Mouse (Mus musculus) liver, embryonic 14.5 days (tissue): Measurements from ENCODE around the gene Pstk. TPM values are rescaled to one million over a fixed set of nuclear protein-coding genes. Genes with fewer than 3 reads are reported as not detected.

ENCODE experiments used
- ATAC-seq: fragments of 200-750 bp; cut with Nextera tagmentation; 2 replicates; pipeline ENCODE4 v1.8.0; 2017; ENCODE audit warnings: moderate number of reproducible peaks, mild to moderate bottlenecking, moderate library complexity; ENCODE audit not compliant: insufficient read depth
- DNase-seq, 3 experiments: peaks; one replicate each; pipeline ENCODE4 v3.0.0-alpha.2; 2012 to 2013; ENCODE audit warnings: low read depth in 3 of 3, low spot score in 3 of 3
- H3K27ac ChIP-seq: fragments of 300-500 bp; sonication (generic); 2 replicates; pipeline ENCODE4 v1.5.1; 2014; ENCODE audit warnings: moderate library complexity, mild to moderate bottlenecking, control low read depth, inconsistent platforms
- H3K27me3 ChIP-seq: fragments of 300-500 bp; sonication (generic); 2 replicates; pipeline ENCODE4 v1.6.1; 2014; ENCODE audit warnings: mild to moderate bottlenecking, low read length, moderate library complexity; ENCODE audit not compliant: control insufficient read depth, insufficient read depth
- H3K36me3 ChIP-seq: fragments of 300-500 bp; sonication (generic); replicated peaks from 2 replicates; pipeline ENCODE4 v1.6.1; 2014; ENCODE audit warnings: low read depth; ENCODE audit not compliant: control insufficient read depth, insufficient read depth
- H3K4me1 ChIP-seq, 2 experiments: fragments of 200-500 bp in 1 of 2; fragments of 300-500 bp in 1 of 2; sonication (generic) in 1 of 2; replicated peaks; 2 replicates each; pipeline ENCODE4 v1.6.1; 2012 to 2014; ENCODE audit warnings: antibody characterized with exemption in 1 of 2, inconsistent platforms in 1 of 2, low read length in 1 of 2; ENCODE audit not compliant: control insufficient read depth in 2 of 2, insufficient read depth in 2 of 2
- H3K4me2 ChIP-seq: fragments of 300-500 bp; sonication (generic); 2 replicates; pipeline ENCODE4 v1.6.1; 2014; ENCODE audit warnings: low read depth, mild to moderate bottlenecking, control low read depth, moderate library complexity
- H3K4me3 ChIP-seq, 2 experiments: fragments of 200-500 bp in 1 of 2; fragments of 300-500 bp in 1 of 2; sonication (generic) in 1 of 2; 2 replicates each; pipeline ENCODE4 v1.5.1; 2012 to 2014; ENCODE audit warnings: low read depth in 2 of 2, low read length in 2 of 2, mild to moderate bottlenecking in 2 of 2, control low read depth in 1 of 2, inconsistent platforms in 1 of 2, moderate library complexity in 1 of 2; ENCODE audit not compliant: insufficient read depth in 1 of 2
- H3K9ac ChIP-seq: fragments of 300-500 bp; sonication (generic); replicated peaks from 2 replicates; pipeline ENCODE4 v1.6.1; 2014; ENCODE audit warnings: mild to moderate bottlenecking, control low read depth, moderate library complexity
- H3K9me3 ChIP-seq: fragments of 300-500 bp; sonication (generic); 2 replicates; pipeline ENCODE4 v1.6.1; 2016; ENCODE audit warnings: low read length, mixed read lengths; ENCODE audit not compliant: control insufficient read depth
- CTCF ChIP-seq: IDR thresholded peaks from 2 replicates; pipeline ENCODE4 v1.5.1; 2016; ENCODE audit warnings: antibody characterized with exemption, low read depth, control low read depth
- EP300 ChIP-seq: IDR thresholded peaks from 2 replicates; pipeline ENCODE4 v1.6.1; 2016; ENCODE audit warnings: antibody characterized with exemption, low read depth
- WGBS: fragments of 180-500 bp; shearing (Covaris S2); extraction: QIAGEN DNeasy Blood & Tissue Kit; methylation state at CpG from one replicate; pipeline ENCODE4 v1.1.7; 2014; ENCODE audit not compliant: insufficient replicate concordance; 5-methylcytosine and 5-hydroxymethylcytosine counted together
- polyA plus RNA-seq, 2 experiments: library from polyadenylated mRNA; depleted of rRNA in 1 of 2; stranded (reverse) in 1 of 2; unstranded in 1 of 2; fragments of >200 nt; fragmentation: Nextera tagmentation in 1 of 2; extraction: Ambion mirVana in 1 of 2; gene quantifications; 2 replicates each; pipeline versions ENCODE4 v1.2.1 to v1.2.3; 2012 to 2014

The Pstk gene
- polyA plus RNA-seq, 2 experiments = 14.5 to 22.9 TPM

DNA sequence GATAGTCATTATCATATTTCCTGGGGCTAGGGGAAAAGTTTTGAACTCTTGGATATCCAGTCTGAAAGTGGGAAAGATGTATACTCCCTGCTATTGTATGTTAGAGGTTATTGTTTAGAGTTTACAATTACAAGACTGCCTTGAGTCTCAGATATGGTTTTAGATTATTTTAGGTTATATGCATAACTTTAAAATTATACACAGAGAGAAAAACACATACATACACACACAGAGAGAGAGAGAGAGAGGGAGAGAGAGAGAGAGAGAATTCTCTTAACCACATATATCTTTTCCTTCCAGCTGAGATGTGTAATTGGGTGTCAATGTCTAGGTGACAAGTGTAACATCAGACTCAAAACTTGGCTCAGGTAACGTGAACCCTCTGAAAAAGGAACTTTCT is 37.4 kb upstream of the Pstk start, which contains the start of gene Fam24a:
Fam24a (plus strand) TSS at position 301 of the 400 bp plus-strand sequence.
- 46% methylated on average over 1 of the region's 1 CpGs for WGBS
- no peak within 1 kb of the TSS for H3K27ac ChIP-seq
- H3K36me3 ChIP-seq = no peaks in the 10 kb centered on the region
- H3K9me3 ChIP-seq = no peaks in the 10 kb centered on the region
- H3K9ac ChIP-seq = no peak within 1 kb of the TSS
- DNase-seq (no peak), ATAC-seq (no peak)
- H3K27me3 ChIP-seq = no peaks in the 10 kb centered on the region
- TF ChIP-seq EP300 (no peak), CTCF (no peak)
- no peak within 1 kb of the TSS for H3K4me3 ChIP-seq
- no peak within 1 kb of the TSS for H3K4me2 ChIP-seq
- no peaks in the 10 kb centered on the region for H3K4me1 ChIP-seq

DNA sequence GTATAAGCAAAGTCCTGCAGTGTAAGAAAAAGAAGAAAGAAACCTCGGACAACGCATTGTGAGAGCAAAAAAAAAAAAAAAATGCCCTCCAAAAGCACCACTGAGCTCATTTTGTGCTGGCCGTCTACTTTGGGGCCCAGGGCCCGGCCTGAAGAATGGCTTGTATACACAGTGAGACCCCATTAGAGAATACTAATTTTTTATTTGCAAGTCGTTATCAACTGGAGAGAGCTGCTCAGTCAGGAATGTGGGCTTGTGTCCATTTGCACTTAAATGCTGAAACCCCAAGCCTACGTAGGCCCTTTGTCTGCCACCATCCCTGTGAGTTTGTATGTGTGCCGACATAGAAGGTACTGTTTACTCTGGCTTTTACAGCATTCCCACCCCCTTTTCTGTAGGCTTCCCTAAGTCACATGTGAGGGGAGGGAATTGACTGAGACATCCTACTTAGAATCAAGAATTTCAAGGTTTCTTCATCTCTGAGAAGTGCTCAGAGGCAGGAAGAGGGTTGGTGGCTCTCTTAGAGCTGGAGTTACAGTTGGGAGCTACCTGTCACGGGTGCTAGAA is 33.4 kb upstream of the Pstk start:
- Histone ChIP-seq H3K4me2 (no peak overlapping the region), H3K27me3 (no peaks in the 10 kb centered on the region), H3K4me3 (no peak overlapping the region), H3K27ac (no peak overlapping the region), H3K36me3 (peaks cover 6% of the 10 kb centered on the region), H3K9me3 (no peaks in the 10 kb centered on the region), H3K4me1 (no peaks in the 10 kb centered on the region), H3K9ac (no peak overlapping the region)
- 64% methylated on average over 8 of the region's 8 CpGs for WGBS
- DNase-seq = no peak
- ATAC-seq = no peak
- TF ChIP-seq EP300 = no peak
- TF ChIP-seq CTCF = no peak

DNA sequence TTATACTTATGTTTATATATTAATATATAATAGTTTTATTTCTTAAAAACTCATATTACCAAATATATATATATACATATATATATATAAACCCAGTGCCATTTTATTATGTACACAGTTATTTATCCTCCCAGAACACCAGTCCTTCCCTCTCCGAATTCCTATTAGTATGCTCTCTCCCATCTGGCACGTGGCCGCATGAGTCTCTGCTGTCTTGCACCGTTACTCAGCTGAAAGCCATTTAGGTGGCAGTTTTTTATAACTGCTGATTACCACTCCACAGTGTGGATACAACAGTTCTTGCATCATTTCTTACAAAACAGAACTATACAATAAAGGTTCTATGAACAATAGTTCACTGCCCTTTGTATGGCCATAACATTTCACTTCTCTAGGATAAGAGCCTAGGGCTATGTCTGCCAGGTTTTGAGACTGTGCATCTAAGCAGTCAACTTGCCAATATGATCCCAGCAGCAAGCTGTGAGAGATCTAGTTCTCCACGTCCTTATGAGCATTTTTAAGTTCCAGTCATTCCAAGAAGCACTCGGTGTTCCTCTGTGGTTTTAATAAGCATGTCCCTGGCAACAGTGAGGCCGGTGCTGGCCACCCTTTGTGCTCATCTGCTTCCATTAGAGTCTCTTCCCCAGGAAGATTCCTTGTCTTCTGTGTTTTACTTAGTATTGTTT is 24.9 kb upstream of the Pstk start:
- no peak for ATAC-seq
- H3K4me3 ChIP-seq = no peak overlapping the region
- H3K36me3 ChIP-seq = peaks cover 35% of the 10 kb centered on the region

DNA sequence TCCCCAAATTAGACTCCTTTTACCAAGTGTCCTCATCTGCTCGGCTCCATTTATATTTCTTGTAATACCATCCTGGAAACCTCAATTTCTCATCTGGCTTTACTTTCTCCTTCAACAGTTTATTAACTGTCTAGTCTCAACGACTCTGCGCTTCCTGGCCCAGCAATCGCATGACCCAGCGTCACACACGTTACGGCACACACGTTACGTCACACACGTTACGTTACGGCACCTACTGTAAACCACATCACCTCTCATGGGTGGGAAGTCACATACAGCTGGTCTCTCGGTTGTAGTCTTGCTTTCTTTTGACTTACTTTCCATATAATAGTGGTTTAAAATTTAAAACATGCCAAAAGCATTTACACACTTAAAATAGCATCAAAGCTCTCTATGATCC is 14.8 kb upstream of the Pstk start:
- no peak overlapping the region for H3K4me3 ChIP-seq
- ATAC-seq (no peak), DNase-seq (no peak)
- no peak overlapping the region for H3K27ac ChIP-seq
- peaks cover 34% of the 10 kb centered on the region for H3K36me3 ChIP-seq
- 88% methylated on average over 13 of the region's 13 CpGs for WGBS
- no peaks in the 10 kb centered on the region for H3K27me3 ChIP-seq
- TF ChIP-seq CTCF = no peak
- TF ChIP-seq EP300 = no peak
- no peak overlapping the region for H3K4me2 ChIP-seq
- peaks cover 0 to 2% of the 10 kb centered on the region in 2 experiments; a peak in 1 of 4 replicates for H3K4me1 ChIP-seq
- no peaks in the 10 kb centered on the region for H3K9me3 ChIP-seq
- H3K9ac ChIP-seq = no peak overlapping the region

More for the DNA sequence above, 24.9 kb upstream of the Pstk start:
- no peak overlapping the region for H3K27ac ChIP-seq
- TF ChIP-seq EP300 (no peak), CTCF (no peak)
- H3K27me3 ChIP-seq = no peaks in the 10 kb centered on the region
- no peaks in the 10 kb centered on the region for H3K4me1 ChIP-seq
- no peak for DNase-seq
- 86% methylated on average over 7 of the region's 7 CpGs for WGBS
- no peak overlapping the region for H3K4me2 ChIP-seq
- H3K9ac ChIP-seq = no peak overlapping the region
- no peaks in the 10 kb centered on the region for H3K9me3 ChIP-seq

DNA sequence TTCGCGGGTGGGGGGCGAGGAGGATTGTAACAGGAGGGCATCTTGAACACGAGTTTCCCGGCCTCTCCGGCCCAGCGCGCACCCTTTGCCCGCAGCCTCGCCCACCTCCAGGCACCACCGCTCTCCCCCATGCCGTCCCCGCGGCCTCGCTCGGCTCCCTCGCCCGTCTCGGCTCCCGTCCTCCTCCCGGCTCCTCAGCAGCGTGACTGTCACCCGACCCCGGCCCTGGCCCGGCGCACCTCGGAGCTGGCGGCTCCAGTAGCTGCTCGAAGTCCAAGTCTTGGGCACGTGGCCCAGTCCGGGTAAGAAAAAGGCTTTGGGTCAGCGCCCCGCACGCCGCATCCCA is 8.7 kb upstream of the Pstk start:
- TF ChIP-seq EP300 (no peak), CTCF (no peak)
- Histone ChIP-seq H3K4me2 (peak overlapping the region; percentile 84), H3K9me3 (no peaks in the 10 kb centered on the region), H3K27ac (peak overlapping the region; percentile 67), H3K4me1 (peaks cover 9 to 13% of the 10 kb centered on the region in 2 experiments), H3K36me3 (peaks cover 13% of the 10 kb centered on the region), H3K9ac (peak overlapping the region; percentile 91), H3K27me3 (no peaks in the 10 kb centered on the region), H3K4me3 (peak overlapping the region; percentile 74 to 80)
- DNase-seq = no peak
- under 1% methylated on average over 35 of the region's 35 CpGs for WGBS
- ATAC-seq = peak; percentile 62
